21 mouse cellular contexts compared by ENCODE assay signal in the genomic region with DNA sequence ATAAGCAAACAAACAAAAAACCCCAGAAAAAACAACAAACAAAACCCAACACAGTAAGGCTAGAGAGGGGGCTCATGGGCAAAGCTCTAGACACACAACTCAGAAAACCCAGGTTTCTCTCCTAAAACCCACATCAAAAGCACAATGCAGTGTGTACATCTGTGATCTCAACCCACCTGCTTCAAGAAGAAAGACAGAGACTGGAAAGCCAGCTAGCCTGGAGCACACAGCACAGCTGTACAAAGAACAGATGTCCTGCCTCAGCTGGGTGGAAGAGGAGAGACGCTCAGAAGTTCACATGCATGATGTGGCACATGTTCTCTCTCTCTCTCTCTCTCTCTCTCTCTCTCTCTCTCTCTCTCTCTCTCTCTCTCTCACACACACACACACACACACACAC.
"Had no signal": no experiment of that assay in that cellular context is flagged by ENCODE, and none has a peak within 500 bp of the region (broad histone marks: within the 10 kb centered on the region; RNA-seq: fewer than 3 reads in every experiment).

No protein-coding gene starts in this region.

- H3K4me1 ChIP-seq: limb, embryonic 12.5 days; limb, embryonic 15.5 days; megakaryocyte, embryonic 14.5 days; midbrain, embryonic 10.5 days; neural tube, embryonic 12.5 days; neural tube, embryonic 15.5 days had no signal

- H3K36me3 ChIP-seq: limb, embryonic 12.5 days; limb, embryonic 15.5 days; midbrain, embryonic 10.5 days; neural tube, embryonic 12.5 days; neural tube, embryonic 15.5 days had no signal

- DNase-seq: kidney, adult 2 months; kidney, postnatal 36 days; layer of hippocampus, postnatal 36 days; left cerebral cortex, postnatal 4 days; liver, postnatal 0 days; lung, embryonic 14.5 days; lung, postnatal 10 days; lung, postnatal 36 days; midbrain, embryonic 14.5 days; retina, postnatal 1 day; right cerebral cortex, postnatal 25 days; spleen, adult 18-20 months had no signal

- H3K27me3 ChIP-seq: limb, embryonic 12.5 days; limb, embryonic 15.5 days; megakaryocyte, embryonic 14.5 days; neural tube, embryonic 12.5 days; neural tube, embryonic 15.5 days had no signal

- H3K27ac ChIP-seq: kidney, postnatal 0 days; left cerebral cortex, adult 2 months; limb, embryonic 12.5 days; limb, embryonic 15.5 days; liver, embryonic 14.5 days; midbrain, embryonic 10.5 days; neural tube, embryonic 12.5 days; neural tube, embryonic 15.5 days had no signal

- H3K4me3 ChIP-seq: left cerebral cortex, adult 2 months; limb, embryonic 12.5 days; limb, embryonic 15.5 days; megakaryocyte, embryonic 14.5 days; midbrain, embryonic 10.5 days; neural tube, embryonic 12.5 days; neural tube, embryonic 15.5 days had no signal
